Mouse (Mus musculus) intestine, embryonic 16.5 days (tissue): ENCODE data around the gene Mme. TPM values are rescaled to one million over a fixed set of nuclear protein-coding genes. Genes with fewer than 3 reads are reported as not detected.

Experiments
- polyA plus RNA-seq: library from polyadenylated mRNA; unstranded; fragments of >200 nt; fragmentation: Nextera tagmentation; extraction: Ambion mirVana; gene quantifications from 2 replicates; pipeline ENCODE4 v1.2.1, GENCODE M21; 2015

Gene Mme
- polyA plus RNA-seq, 1 experiment from 2014 or later, result 12.9 TPM

Other genes with a start within 250 kb of the Mme start
- gene Gm34302, start 242.3 kb downstream of the Mme start, polyA plus RNA-seq, result not detected in 2 replicates